Mouse (Mus musculus) bone marrow, adult 2 months (tissue): ENCODE measurements around the gene Fgf18. TPM values are rescaled to one million over a fixed set of nuclear protein-coding genes. Genes with fewer than 3 reads are reported as not detected.

ENCODE experiments used
- H3K27ac ChIP-seq: fragments of 200-500 bp; 2 replicates; pipeline ENCODE4 v1.5.1; 2012; ENCODE audit warnings: low read depth, mild to moderate bottlenecking, control low read depth, inconsistent platforms, low read length; ENCODE audit not compliant: control insufficient read depth, poor library complexity, insufficient read depth
- H3K4me1 ChIP-seq: fragments of 200-500 bp; 2 replicates; pipeline ENCODE4 v1.6.1; 2011; ENCODE audit warnings: low read length; ENCODE audit not compliant: control insufficient read depth, insufficient read depth
- H3K4me3 ChIP-seq: fragments of 200-500 bp; replicated peaks from 2 replicates; pipeline ENCODE3; 2011; ENCODE audit warnings: mild to moderate bottlenecking, low read depth, low read length, control low read depth; ENCODE audit not compliant: control insufficient read depth
- CTCF ChIP-seq: fragments of 200-500 bp; IDR thresholded peaks from 2 replicates; pipeline ENCODE4 v1.5.1; 2011; ENCODE audit warnings: low read length, control low read depth; ENCODE audit not compliant: control insufficient read depth, insufficient read depth
- POLR2A ChIP-seq: fragments of 200-500 bp; IDR thresholded peaks from 2 replicates; pipeline ENCODE4 v1.6.1; 2011; ENCODE audit warnings: low read depth, mild to moderate bottlenecking, control low read depth, low read length, borderline replicate concordance; ENCODE audit not compliant: control insufficient read depth
- WGBS: fragments of 180-500 bp; shearing (Covaris S2); methylation state at CpG from one replicate; pipeline ENCODE4 v1.1.7; 2018; 5-methylcytosine and 5-hydroxymethylcytosine counted together
- polyA plus RNA-seq: library from polyadenylated mRNA; stranded (reverse); fragments of >200 nt; gene quantifications from 2 replicates; pipeline ENCODE4 v1.2.4, GENCODE M21; 2011; ENCODE audit warnings: low replicate concordance; ENCODE audit not compliant: missing spikeins, insufficient read depth, insufficient read length

The Fgf18 gene
- polyA plus RNA-seq, 1 experiment: not detected

DNA sequence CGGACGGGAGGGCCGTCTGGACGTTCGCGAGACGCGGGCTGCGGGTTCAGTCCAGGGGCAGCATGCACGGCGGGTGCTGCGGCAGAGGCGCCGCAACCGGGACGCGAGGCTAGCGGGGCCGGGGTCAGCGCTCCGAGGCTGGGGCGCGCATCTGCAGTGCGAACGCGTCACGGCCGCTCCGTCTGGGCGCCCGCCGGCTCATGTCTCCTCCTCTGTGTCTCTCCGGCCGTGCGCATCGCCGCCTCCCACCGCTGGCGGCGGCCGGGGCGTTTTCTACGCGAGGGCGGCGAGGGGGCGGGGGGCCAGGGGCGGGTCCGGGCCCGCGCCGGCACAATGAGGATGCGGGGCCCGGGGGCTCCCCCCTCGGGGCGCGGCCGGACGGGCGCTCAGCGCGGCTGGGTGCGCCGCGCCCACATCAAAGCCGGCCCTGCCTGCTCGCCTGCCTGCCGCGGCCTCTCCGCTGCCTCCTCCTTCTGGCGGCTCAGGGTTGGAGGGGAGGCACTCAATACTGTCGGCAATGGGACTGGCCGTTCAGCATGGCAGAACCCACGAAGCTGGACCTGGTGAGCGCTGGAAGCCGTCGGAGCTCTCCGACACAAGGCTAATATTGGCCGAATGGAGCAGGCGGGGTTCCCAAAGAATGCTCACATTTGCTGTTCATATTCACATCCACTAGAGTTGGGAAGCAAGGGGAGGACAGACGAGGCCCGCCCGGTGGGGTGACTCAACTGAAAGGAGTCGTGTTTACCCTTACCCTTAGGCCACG is 555 bp upstream of the Fgf18 start:
- WGBS: under 1% methylated on average over 84 of the region's 85 CpGs
- no peak overlapping the region for H3K4me3 ChIP-seq
- H3K4me1 ChIP-seq: no peaks in the 10 kb centered on the region
- no peak for TF ChIP-seq POLR2A
- no peak for TF ChIP-seq CTCF
- no peak overlapping the region for H3K27ac ChIP-seq

- Histone ChIP-seq H3K4me1 (no peaks in the 10 kb centered on the region), H3K4me3 (no peak overlapping the region), H3K27ac (no peak overlapping the region)
- TF ChIP-seq CTCF (no peak), POLR2A (no peak)
- WGBS: 4% methylated on average over 30 of the region's 30 CpGs
Measured at GRCm38 (mm10) chr11:33146651-33147131, 509 bp downstream of the Fgf18 start.

DNA sequence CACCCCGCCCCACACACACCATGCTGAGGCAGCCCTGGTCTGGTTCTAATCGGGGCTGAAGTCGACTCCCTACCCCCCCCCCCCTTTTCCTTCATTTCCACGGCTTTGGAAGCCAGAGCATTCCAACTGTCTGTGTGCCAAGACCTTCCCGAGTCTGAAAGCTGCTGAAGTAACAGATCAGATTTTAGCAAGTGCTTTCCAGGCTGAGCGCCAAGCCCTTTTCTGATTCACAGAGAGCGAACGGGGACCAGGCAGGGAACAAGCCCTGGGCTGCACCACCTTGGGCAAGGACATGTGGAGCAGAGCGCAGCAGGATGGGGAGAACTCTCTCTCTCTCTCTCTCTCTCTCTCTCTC is 1.1 kb downstream of the Fgf18 start:
- H3K4me3 ChIP-seq: no peak overlapping the region
- H3K27ac ChIP-seq: no peak overlapping the region
- no peaks in the 10 kb centered on the region for H3K4me1 ChIP-seq
- 24% methylated on average over 9 of the region's 9 CpGs for WGBS
- TF ChIP-seq CTCF (no peak), POLR2A (no peak)

DNA sequence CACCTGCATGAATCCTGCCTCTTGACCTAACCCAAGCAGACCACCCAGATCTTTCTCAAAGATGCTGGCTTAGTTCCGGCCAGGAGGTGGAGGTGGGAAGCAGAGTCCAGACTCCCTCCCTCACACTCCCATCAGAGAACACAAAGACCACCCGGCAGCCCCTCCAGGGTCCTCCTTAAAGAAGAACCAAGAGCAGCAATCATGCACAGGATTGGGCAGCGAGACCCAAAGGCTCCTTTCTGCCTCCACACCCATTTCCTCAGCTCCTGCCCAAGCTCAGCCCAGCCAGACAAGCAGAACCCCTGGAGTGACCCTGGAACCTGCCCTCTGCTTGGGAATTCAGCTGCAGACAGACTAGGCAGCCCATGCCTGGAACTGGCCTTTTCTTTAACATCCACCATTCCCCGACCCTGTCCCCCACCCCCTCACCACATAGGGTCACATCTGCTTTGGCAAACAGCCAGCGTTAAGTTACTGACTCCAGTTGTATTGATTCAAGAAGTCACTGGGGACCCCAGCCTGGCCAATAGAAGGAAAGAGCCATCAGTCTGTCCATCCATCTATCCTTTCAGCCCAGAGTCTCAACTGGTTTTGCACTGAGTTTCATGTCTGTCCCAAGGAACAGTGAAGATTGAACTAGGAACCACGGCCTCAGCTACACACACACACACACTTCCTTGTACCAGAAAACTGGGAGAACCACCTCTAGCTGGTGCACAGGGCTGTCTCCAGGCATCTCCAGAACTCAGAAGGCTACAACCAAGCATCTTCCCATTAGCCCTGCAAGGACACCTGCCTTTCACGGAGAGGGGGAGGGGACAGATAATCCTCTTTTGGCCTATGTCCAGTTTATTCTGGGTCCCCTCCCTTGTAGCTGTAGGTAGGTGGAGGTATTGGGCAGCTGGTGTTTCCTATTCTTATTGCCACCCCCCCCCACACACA is 1.7 kb downstream of the Fgf18 start:
- no peak for TF ChIP-seq CTCF
- no peak for TF ChIP-seq POLR2A
- H3K27ac ChIP-seq: no peak overlapping the region
- no peaks in the 10 kb centered on the region for H3K4me1 ChIP-seq
- no peak overlapping the region for H3K4me3 ChIP-seq
- WGBS: 43% methylated on average over 7 of the region's 7 CpGs

DNA sequence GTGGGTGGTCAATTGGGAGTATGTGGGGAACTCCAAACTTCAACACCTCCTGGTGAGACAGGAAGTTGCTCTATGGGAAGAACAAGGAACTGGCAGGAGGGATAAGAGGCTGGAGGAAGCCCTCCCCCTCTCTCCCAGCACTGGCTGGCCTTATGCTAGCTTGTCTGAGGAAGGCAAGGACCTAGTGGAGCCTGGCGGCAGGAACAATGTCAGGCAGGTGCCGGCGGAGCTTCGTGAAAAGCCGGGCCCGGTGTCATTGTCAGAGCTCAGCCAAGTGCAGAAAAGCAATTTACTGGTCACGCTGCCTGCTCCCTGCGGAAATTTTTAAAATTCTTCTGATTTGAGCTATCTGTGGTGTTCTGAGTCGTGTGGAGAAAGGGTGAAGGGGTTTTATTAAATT is 3.3 kb downstream of the Fgf18 start:
- Histone ChIP-seq H3K4me3 (no peak overlapping the region), H3K4me1 (no peaks in the 10 kb centered on the region), H3K27ac (no peak overlapping the region)
- no peak for TF ChIP-seq POLR2A
- no peak for TF ChIP-seq CTCF
- 40% methylated on average over 9 of the region's 9 CpGs for WGBS

DNA sequence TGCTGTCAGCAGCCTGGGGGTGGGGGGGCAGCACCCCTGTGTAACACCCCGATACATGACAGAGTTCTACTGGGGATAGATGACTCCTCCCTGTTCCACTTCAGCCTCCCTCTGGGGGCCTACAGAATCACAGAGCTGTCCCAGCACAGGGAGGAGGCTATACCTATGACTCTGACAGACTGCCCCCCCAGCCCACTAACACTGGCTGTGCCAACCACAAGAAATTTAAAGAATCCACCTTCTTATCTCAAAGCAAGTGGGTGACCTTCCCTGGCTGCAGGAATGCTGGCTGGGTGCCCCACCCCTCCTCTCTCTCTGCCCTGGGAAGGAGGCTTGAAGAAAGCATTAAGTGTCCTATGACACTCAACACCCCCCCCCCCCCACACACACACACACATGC is 4.4 kb downstream of the Fgf18 start:
- no peak for TF ChIP-seq POLR2A
- no peak for TF ChIP-seq CTCF
- 79% methylated on average over 1 of the region's 1 CpGs for WGBS
- no peak overlapping the region for H3K27ac ChIP-seq
- no peaks in the 10 kb centered on the region for H3K4me1 ChIP-seq
- H3K4me3 ChIP-seq: no peak overlapping the region

- TF ChIP-seq POLR2A: no peak
- TF ChIP-seq CTCF: no peak
- H3K27ac ChIP-seq: no peak overlapping the region
- WGBS: 80% methylated on average over 5 of the region's 5 CpGs
- no peaks in the 10 kb centered on the region for H3K4me1 ChIP-seq
- H3K4me3 ChIP-seq: no peak overlapping the region
Measured at GRCm38 (mm10) chr11:33140111-33140460, 7.1 kb downstream of the Fgf18 start.

GRCm38 (mm10) chr11:33139458-33140110 is 7.6 kb downstream of the Fgf18 start:
- Histone ChIP-seq H3K4me3 (no peak overlapping the region), H3K4me1 (no peaks in the 10 kb centered on the region), H3K27ac (no peak overlapping the region)
- WGBS: 71% methylated on average over 9 of the region's 9 CpGs
- no peak for TF ChIP-seq POLR2A
- TF ChIP-seq CTCF: no peak
